Comparison of ENCODE assay signal across 29 mouse cellular contexts in the genomic region with DNA sequence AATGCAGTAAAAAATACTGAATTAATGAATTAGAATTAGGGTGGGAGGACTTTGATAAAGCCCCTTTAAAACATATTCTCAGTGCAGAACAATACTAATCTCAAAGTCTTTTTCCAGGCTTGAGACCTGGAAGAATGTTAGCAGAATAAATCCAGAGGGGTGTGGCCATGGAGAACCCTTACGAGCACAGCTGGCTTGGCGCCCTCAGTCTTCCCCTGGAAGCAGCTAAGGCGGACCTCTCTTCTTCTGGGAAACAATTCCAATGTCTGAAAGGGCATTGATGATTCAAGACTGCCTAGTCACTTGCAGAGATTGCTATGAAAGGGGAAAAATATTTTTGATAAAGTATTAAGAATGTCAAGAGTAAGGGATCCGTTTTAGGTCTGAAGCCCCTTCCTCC. TPM values are rescaled to one million over a fixed set of nuclear protein-coding genes. Genes with fewer than 3 reads are reported as not detected.
A peak's percentile ranks its signal among the peaks of the same experiment; 100 is the strongest.
DNase-seq lines count a peak whose midpoint lies in the region; ATAC-seq and TF ChIP-seq lines count a peak whose summit lies in the region.
"Had no signal": no experiment of that assay in that cellular context is flagged by ENCODE, and none has a peak within 500 bp of the region (broad histone marks: within the 10 kb centered on the region; RNA-seq: fewer than 3 reads in every experiment).

No protein-coding gene starts in this region.

- no peaks in the 10 kb centered on the region for H3K79me2 ChIP-seq in heart, adult 2 months (replicated peaks; ENCODE audit: control insufficient read depth, insufficient read depth, low read length)

- H3K4me3 ChIP-seq in heart, adult 2 months, result no peak overlapping the region
- H3K4me3 ChIP-seq in heart, embryonic 11.5 days (ENCODE audit: low read depth, low read length), result no peak overlapping the region
- no peak overlapping the region for H3K4me3 ChIP-seq in lung, adult 2 months (replicated peaks; ENCODE audit: extremely low read depth, low read depth, low read length)
- H3K4me3 ChIP-seq: embryonic facial prominence, embryonic 10.5 days; embryonic facial prominence, embryonic 15.5 days; forebrain, embryonic 12.5 days; hindbrain, embryonic 10.5 days; hindbrain, embryonic 15.5 days; limb, embryonic 12.5 days; liver, embryonic 15.5 days; lung, embryonic 15.5 days; midbrain, embryonic 10.5 days had no signal

- TF ChIP-seq CTCF in heart, adult 2 months (IDR thresholded peaks at IDR 0.05), result no peak
- TF ChIP-seq CTCF in lung, adult 2 months (IDR thresholded peaks at IDR 0.05; ENCODE audit: insufficient read depth, low read length), result no peak

- no peak overlapping the region for H3K4me2 ChIP-seq in heart, embryonic 11.5 days
- H3K4me2 ChIP-seq: embryonic facial prominence, embryonic 15.5 days; forebrain, embryonic 12.5 days; hindbrain, embryonic 15.5 days; limb, embryonic 12.5 days; liver, embryonic 15.5 days; lung, embryonic 15.5 days had no signal

- H3K27me3 ChIP-seq in heart, adult 2 months (ENCODE audit: control insufficient read depth, insufficient read depth, low read length), result no peaks in the 10 kb centered on the region
- no peaks in the 10 kb centered on the region for H3K27me3 ChIP-seq in heart, embryonic 11.5 days (ENCODE audit: control insufficient read depth, insufficient read depth, low read length)
- H3K27me3 ChIP-seq: CH12.LX; embryonic facial prominence, embryonic 15.5 days; forebrain, embryonic 12.5 days; hindbrain, embryonic 15.5 days; limb, embryonic 12.5 days; liver, embryonic 15.5 days; lung, embryonic 15.5 days; Patski had no signal

- no peak for DNase-seq in heart, adult 2 months
- peak; percentile 29 to 30 for DNase-seq in heart, postnatal 14 days
- DNase-seq in lung, adult 2 months, result peak; percentile 33
- peak; percentile 64 for DNase-seq in lung, postnatal 36 days
- DNase-seq in Muller cell, postnatal 12 days (ENCODE audit: inconsistent ontology term), result no peak
- DNase-seq: adrenal gland, postnatal 10 days; cerebellum, adult 8-10 months; cerebellum, postnatal 25 days; forebrain, postnatal 0 days; kidney, adult 11 months; kidney, postnatal 14 days; right cerebral cortex, postnatal 25 days; thymus, adult 18-20 months; thymus, postnatal 36 days had no signal

- intact Hi-C loops in heart, adult 2 months (cut with DNase I), result no loop called here
- intact Hi-C loops in heart, postnatal 14 days (cut with DNase I), result no loop called here

- H3K9me3 ChIP-seq in heart, embryonic 11.5 days (replicated peaks; ENCODE audit: control insufficient read depth, low read length), result no peaks in the 10 kb centered on the region
- H3K9me3 ChIP-seq: embryonic facial prominence, embryonic 15.5 days; hindbrain, embryonic 15.5 days; liver, embryonic 15.5 days; lung, embryonic 15.5 days had no signal

- no peak for TF ChIP-seq POLR2A in heart, adult 2 months (IDR thresholded peaks at IDR 0.05; ENCODE audit: insufficient read depth, low read depth, low read length)
- no peak for TF ChIP-seq POLR2A in lung, adult 2 months (IDR thresholded peaks at IDR 0.05; ENCODE audit: borderline replicate concordance, extremely low read depth, low read depth, low read length)

- peak overlapping the region; percentile 13; the same call in 1 of the 2 replicates for H3K27ac ChIP-seq in heart, adult 2 months
- no peak overlapping the region for H3K27ac ChIP-seq in heart, embryonic 11.5 days (ENCODE audit: low read depth, low read length)
- H3K27ac ChIP-seq: embryonic facial prominence, embryonic 10.5 days; embryonic facial prominence, embryonic 15.5 days; forebrain, embryonic 12.5 days; hindbrain, embryonic 10.5 days; hindbrain, embryonic 15.5 days; limb, embryonic 12.5 days; liver, embryonic 15.5 days; lung, embryonic 15.5 days; midbrain, embryonic 10.5 days; stomach, postnatal 0 days had no signal

- no peaks in the 10 kb centered on the region for H3K36me3 ChIP-seq in heart, adult 2 months (ENCODE audit: control insufficient read depth, insufficient read depth, low read length)
- no peaks in the 10 kb centered on the region for H3K36me3 ChIP-seq in heart, embryonic 11.5 days (ENCODE audit: control insufficient read depth, insufficient read depth, low read length)
- H3K36me3 ChIP-seq: embryonic facial prominence, embryonic 10.5 days; embryonic facial prominence, embryonic 15.5 days; forebrain, embryonic 12.5 days; hindbrain, embryonic 10.5 days; hindbrain, embryonic 15.5 days; limb, embryonic 12.5 days; liver, embryonic 15.5 days; lung, embryonic 15.5 days; midbrain, embryonic 10.5 days had no signal

- no peak for ATAC-seq in heart, embryonic 11.5 days (replicated peaks; ENCODE audit: insufficient number of reproducible peaks, low FRiP score, low TSS enrichment)
- ATAC-seq: forebrain, postnatal 0 days; inflammation-experienced regulatory T-cells, adult 6 months; midbrain, embryonic 16.5 days; Patski had no signal

- no peak for TF ChIP-seq EP300 in heart, adult 2 months (IDR thresholded peaks at IDR 0.05; ENCODE audit: insufficient read depth, low read depth, low read length)

- 32% methylated on average over 4 of the region's 4 CpGs for WGBS in heart, adult 2 months
- 58% methylated on average over 4 of the region's 4 CpGs for WGBS in heart, embryonic 11.5 days (ENCODE audit: insufficient replicate concordance)
- WGBS in lung, adult 2 months, result 25% methylated on average over 4 of the region's 4 CpGs

- no peaks in the 10 kb centered on the region for H3K4me1 ChIP-seq in heart, adult 2 months (ENCODE audit: control insufficient read depth, insufficient read depth, low read length)
- no peaks in the 10 kb centered on the region for H3K4me1 ChIP-seq in heart, embryonic 11.5 days (ENCODE audit: control insufficient read depth, insufficient read depth, low read length)
- H3K4me1 ChIP-seq in lung, adult 2 months (ENCODE audit: control insufficient read depth, insufficient read depth, low read length), result peaks cover 2% of the 10 kb centered on the region
- H3K4me1 ChIP-seq: embryonic facial prominence, embryonic 10.5 days; embryonic facial prominence, embryonic 15.5 days; forebrain, embryonic 12.5 days; hindbrain, embryonic 10.5 days; hindbrain, embryonic 15.5 days; limb, embryonic 12.5 days; liver, embryonic 15.5 days; lung, embryonic 15.5 days; midbrain, embryonic 10.5 days had no signal

- no peak overlapping the region for H3K9ac ChIP-seq in heart, adult 2 months (ENCODE audit: low read depth, low read length)
- no peak overlapping the region for H3K9ac ChIP-seq in heart, embryonic 11.5 days (ENCODE audit: low read depth, low read length)
- H3K9ac ChIP-seq: embryonic facial prominence, embryonic 15.5 days; forebrain, embryonic 12.5 days; forebrain, postnatal 0 days; hindbrain, embryonic 15.5 days; limb, embryonic 12.5 days; liver, embryonic 15.5 days; lung, embryonic 15.5 days had no signal

RNA-seq across cellular contexts. Expression of a gene that starts 9.2 kb away (rescaled TPM):
- 10 to 100 TPM; 24.0 to 25.7 TPM for total RNA-seq in heart, adult 2 months (2021)
- 19.8 and 27.1 TPM in 2 replicates for polyA plus RNA-seq in heart, adult 2 months (2012; rRNA removed)
- 6.7 and 7.0 TPM in 2 replicates for polyA plus RNA-seq in heart, embryonic 11.5 days (2014; fragmentation: Nextera tagmentation; extraction: Ambion mirVana)
- 10 to 100 TPM; 41.2 to 45.2 TPM for total RNA-seq in heart, postnatal 14 days (2021)
- polyA plus RNA-seq in lung, adult 2 months (2012; rRNA removed), result 62.3 and 73.3 TPM in 2 replicates

Comparison
In these comparisons a context has a peak if more than half of its experiments do, and no peak if none do; other contexts are left out.
1. DNase-seq: peak in heart, postnatal 14 days (2 of 2), lung, adult 2 months (single experiment) and lung, postnatal 36 days (single experiment); none in heart, adult 2 months (0 of 2) and Muller cell, postnatal 12 days (single experiment).